Mouse (Mus musculus) liver (tissue): Measurements from ENCODE around the gene Dlx4.

ENCODE experiments used
- DNase-seq: peaks from one replicate; pipeline ENCODE4 v3.0.0-alpha.2; 2020; ENCODE audit warnings: mixed read lengths

Gene Dlx4

GRCm38 (mm10) chr11:95101071-95101788 lies 44.8 kb downstream of the Dlx4 start:
- no peak for DNase-seq

- DNase-seq = no peak
Measured at GRCm38 (mm10) chr11:95100393-95100792, 45.7 kb downstream of the Dlx4 start.

GRCm38 (mm10) chr11:95098346-95099095 lies 47.5 kb downstream of the Dlx4 start:
- DNase-seq = no peak

GRCm38 (mm10) chr11:95097889-95098288 lies 48.2 kb downstream of the Dlx4 start:
- no peak for DNase-seq

GRCm38 (mm10) chr11:95096608-95097373 lies 49.3 kb downstream of the Dlx4 start:
- DNase-seq = peak; percentile 41

GRCm38 (mm10) chr11:95095596-95095995 lies 50.5 kb downstream of the Dlx4 start:
- no peak for DNase-seq

- DNase-seq = no peak
Measured at GRCm38 (mm10) chr11:95093077-95093476, 53.0 kb downstream of the Dlx4 start.
